Mouse (Mus musculus): ENCODE results near the gene Fa2h. TPM values are rescaled to one million over a fixed set of nuclear protein-coding genes. Genes with fewer than 3 reads are reported as not detected.
"Not testable (repeated sequence)": the region's sequence is repeated elsewhere in the genome, so short reads cannot be mapped to it uniquely, and the experiment has no call there.

Fa2h gene
- polyA plus RNA-seq, 1 experiment = not detected

- Histone ChIP-seq H3K36me3 (replicated peaks; ENCODE audit: low read length) (no peaks in the 10 kb centered on the region), H3K4me1 (peaks cover 26% of the 10 kb centered on the region), H3K4me3 (replicated peaks) (peak overlapping the region; percentile 95), H3K27me3 (replicated peaks) (peaks cover 14% of the 10 kb centered on the region), H3K9me3 (no peaks in the 10 kb centered on the region; the same call in 1 of the 2 replicates)
- TF ChIP-seq GATA1 (IDR thresholded peaks at IDR 0.05; ENCODE audit: borderline replicate concordance, low read length) (no peak), FLI1 (IDR thresholded peaks at IDR 0.05; ENCODE audit: low read length) (no peak)
Observed at GRCm38 (mm10) chr8:111338370-111339208, 55.0 kb downstream of the Fa2h start.

GRCm38 (mm10) chr8:111337890-111338347, 55.7 kb downstream of the Fa2h start, which contains the start of gene Mlkl:
TSS of gene Mlkl (minus strand) at chr8:111338177.
- Histone ChIP-seq H3K4me3 (replicated peaks) (peak within 1 kb of the TSS; percentile 95), H3K36me3 (replicated peaks; ENCODE audit: low read length) (peaks cover 5% of the 10 kb centered on the region), H3K9me3 (no peaks in the 10 kb centered on the region; the same call in 1 of the 2 replicates), H3K4me1 (peaks cover 21% of the 10 kb centered on the region), H3K27me3 (replicated peaks) (peaks cover 14% of the 10 kb centered on the region)
- TF ChIP-seq FLI1 (IDR thresholded peaks at IDR 0.05; ENCODE audit: low read length) = no peak
- TF ChIP-seq GATA1 (IDR thresholded peaks at IDR 0.05; ENCODE audit: borderline replicate concordance, low read length) = no peak

- H3K4me1 ChIP-seq = peaks cover 21% of the 10 kb centered on the region
- no peak for TF ChIP-seq GATA1 (IDR thresholded peaks at IDR 0.05; ENCODE audit: borderline replicate concordance, low read length)
- no peak for TF ChIP-seq FLI1 (IDR thresholded peaks at IDR 0.05; ENCODE audit: low read length)
- no peaks in the 10 kb centered on the region; the same call in 1 of the 2 replicates for H3K9me3 ChIP-seq
- peaks cover 6% of the 10 kb centered on the region for H3K36me3 ChIP-seq (replicated peaks; ENCODE audit: low read length)
- peaks cover 14% of the 10 kb centered on the region for H3K27me3 ChIP-seq (replicated peaks)
- H3K4me3 ChIP-seq (replicated peaks) = peak overlapping the region; percentile 95
Observed at GRCm38 (mm10) chr8:111337311-111337889, 56.2 kb downstream of the Fa2h start.

- Histone ChIP-seq H3K27me3 (replicated peaks) (peaks cover 12% of the 10 kb centered on the region), H3K36me3 (replicated peaks; ENCODE audit: low read length) (peaks cover 11% of the 10 kb centered on the region), H3K4me1 (peaks cover 21% of the 10 kb centered on the region), H3K4me3 (replicated peaks) (peak overlapping the region; percentile 95), H3K9me3 (no peaks in the 10 kb centered on the region; the same call in 1 of the 2 replicates)
- no peak for TF ChIP-seq FLI1 (IDR thresholded peaks at IDR 0.05; ENCODE audit: low read length)
- no peak for TF ChIP-seq GATA1 (IDR thresholded peaks at IDR 0.05; ENCODE audit: borderline replicate concordance, low read length)
Observed at GRCm38 (mm10) chr8:111336692-111337091, 56.9 kb downstream of the Fa2h start.

GRCm38 (mm10) chr8:111325222-111325790, 68.3 kb downstream of the Fa2h start:
- TF ChIP-seq GATA1 (IDR thresholded peaks at IDR 0.05; ENCODE audit: borderline replicate concordance, low read length) (no peak), FLI1 (IDR thresholded peaks at IDR 0.05; ENCODE audit: low read length) (no peak)
- H3K27me3 ChIP-seq (replicated peaks) = no peaks in the 10 kb centered on the region
- H3K36me3 ChIP-seq (replicated peaks; ENCODE audit: low read length) = peaks cover 43% of the 10 kb centered on the region
- H3K4me3 ChIP-seq (replicated peaks) = no peak overlapping the region
- H3K4me1 ChIP-seq = no peaks in the 10 kb centered on the region
- H3K9me3 ChIP-seq = peaks cover 3% of the 10 kb centered on the region; the same call in 1 of the 2 replicates

GRCm38 (mm10) chr8:111314729-111315128, 78.9 kb downstream of the Fa2h start:
- no peak overlapping the region for H3K4me3 ChIP-seq (replicated peaks)
- peaks cover 29% of the 10 kb centered on the region for H3K36me3 ChIP-seq (replicated peaks; ENCODE audit: low read length)
- H3K4me1 ChIP-seq = peaks cover 8% of the 10 kb centered on the region
- TF ChIP-seq FLI1 (IDR thresholded peaks at IDR 0.05; ENCODE audit: low read length) (no peak), GATA1 (IDR thresholded peaks at IDR 0.05; ENCODE audit: borderline replicate concordance, low read length) (no peak)
- no peaks in the 10 kb centered on the region for H3K9me3 ChIP-seq
- H3K27me3 ChIP-seq (replicated peaks) = no peaks in the 10 kb centered on the region

GRCm38 (mm10) chr8:111313961-111314360, 79.7 kb downstream of the Fa2h start:
- not testable (repeated sequence) for H3K4me3 ChIP-seq (replicated peaks); H3K27me3 ChIP-seq (replicated peaks); H3K9me3 ChIP-seq; H3K4me1 ChIP-seq
- peaks cover 23% of the 10 kb centered on the region for H3K36me3 ChIP-seq (replicated peaks; ENCODE audit: low read length)

- peaks cover 8% of the 10 kb centered on the region for H3K4me1 ChIP-seq
- H3K9me3 ChIP-seq = no peaks in the 10 kb centered on the region
- peaks cover 20% of the 10 kb centered on the region for H3K36me3 ChIP-seq (replicated peaks; ENCODE audit: low read length)
- H3K4me3 ChIP-seq (replicated peaks) = no peak overlapping the region
- no peak for TF ChIP-seq GATA1 (IDR thresholded peaks at IDR 0.05; ENCODE audit: borderline replicate concordance, low read length)
- no peak for TF ChIP-seq FLI1 (IDR thresholded peaks at IDR 0.05; ENCODE audit: low read length)
- no peaks in the 10 kb centered on the region for H3K27me3 ChIP-seq (replicated peaks)
Observed at GRCm38 (mm10) chr8:111312758-111313162, 80.9 kb downstream of the Fa2h start.

GRCm38 (mm10) chr8:111310006-111310405, 83.6 kb downstream of the Fa2h start:
- H3K36me3 ChIP-seq (replicated peaks; ENCODE audit: low read length); H3K4me1 ChIP-seq; H3K4me3 ChIP-seq (replicated peaks); H3K9me3 ChIP-seq; H3K27me3 ChIP-seq (replicated peaks): not testable (repeated sequence)

Measured in megakaryocyte, embryonic 14.5 days (primary cell).